Mouse (Mus musculus): ENCODE data around the gene Zfp644. TPM values are rescaled to one million over a fixed set of nuclear protein-coding genes. Genes with fewer than 3 reads are reported as not detected.

Zfp644 gene
- polyA plus RNA-seq, 1 experiment from 2014 or later, result 82.8 TPM

DNA sequence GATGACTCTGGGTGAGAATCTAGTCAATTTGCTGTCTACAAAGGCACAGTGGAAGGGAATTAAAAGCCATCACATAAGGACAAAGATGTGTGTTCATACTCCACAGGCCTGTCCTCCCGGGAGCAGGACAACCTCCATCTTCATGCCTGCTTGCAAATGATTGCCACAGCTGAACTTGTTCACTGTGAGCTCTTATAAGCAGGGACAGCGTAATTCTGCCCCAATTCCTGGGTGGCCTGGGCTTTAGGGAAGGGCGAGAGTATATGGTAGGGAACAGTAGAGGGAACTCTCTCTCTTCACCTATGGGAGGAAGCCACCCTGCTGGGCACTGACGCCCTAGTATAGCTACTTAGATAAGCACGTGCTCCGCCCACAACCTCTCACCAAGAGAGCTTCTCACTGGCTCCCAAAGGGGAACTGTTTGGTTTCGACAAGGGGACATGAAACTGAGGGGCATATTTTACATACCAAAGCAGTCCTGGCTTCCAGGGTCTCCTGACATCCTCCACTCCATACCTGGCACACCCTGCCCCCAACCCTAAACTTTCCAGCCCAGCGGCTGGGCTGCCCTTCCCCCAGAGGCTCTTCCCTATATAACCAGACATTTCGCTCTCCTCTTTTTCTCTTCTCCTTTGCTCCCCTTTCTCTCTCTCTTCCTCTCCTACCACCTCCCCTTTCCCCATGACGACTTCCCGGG, 12.4 kb upstream of the Zfp644 start:
- Histone ChIP-seq H3K27ac (ENCODE audit: low read depth, low read length) (peak overlapping the region; percentile 52; the same call in 1 of the 2 replicates), H3K9me3 (replicated peaks; ENCODE audit: control insufficient read depth, low read length) (no peaks in the 10 kb centered on the region), H3K9ac (ENCODE audit: low read depth, low read length) (peak overlapping the region; percentile 48; the same call in 1 of the 2 replicates), H3K27me3 (ENCODE audit: control insufficient read depth, insufficient read depth, low read length) (no peaks in the 10 kb centered on the region), H3K4me1 (ENCODE audit: control insufficient read depth, insufficient read depth, low read length) (peaks cover 36% of the 10 kb centered on the region), H3K4me2 (peak overlapping the region; percentile 49), H3K36me3 (ENCODE audit: control insufficient read depth, insufficient read depth, low read length) (no peaks in the 10 kb centered on the region), H3K4me3 (ENCODE audit: low read depth, low read length) (peak overlapping the region; percentile 4; the same call in 1 of the 2 replicates)
- WGBS (ENCODE audit: insufficient replicate concordance), result 22% methylated on average over 11 of the region's 11 CpGs
- ATAC-seq (replicated peaks; ENCODE audit: insufficient number of reproducible peaks, low FRiP score, low TSS enrichment), result peak; percentile 83

DNA sequence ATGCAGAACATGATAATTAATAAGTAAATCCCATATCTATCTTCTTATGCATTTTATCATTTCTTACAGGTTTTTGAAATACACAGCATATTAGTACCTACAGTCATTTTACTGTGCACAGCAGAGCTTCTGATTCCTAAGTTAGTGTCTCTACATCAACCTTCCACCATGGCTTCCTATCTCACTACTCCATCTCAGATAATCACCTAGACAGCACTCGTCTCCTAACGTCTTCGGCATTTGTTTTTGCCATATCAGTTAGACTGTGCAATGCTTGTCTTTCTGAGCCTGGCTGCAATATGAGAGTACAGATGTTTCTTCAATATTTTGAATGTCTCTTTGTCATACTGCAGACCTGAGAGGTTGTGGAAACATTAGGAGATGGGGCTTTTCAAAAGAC, 9.3 kb upstream of the Zfp644 start:
- H3K4me1 ChIP-seq (ENCODE audit: control insufficient read depth, insufficient read depth, low read length), result peaks cover 29% of the 10 kb centered on the region
- no peak overlapping the region for H3K4me2 ChIP-seq
- H3K4me3 ChIP-seq (ENCODE audit: low read depth, low read length), result no peak overlapping the region
- no peak for ATAC-seq (replicated peaks; ENCODE audit: insufficient number of reproducible peaks, low FRiP score, low TSS enrichment)
- H3K9ac ChIP-seq (ENCODE audit: low read depth, low read length), result no peak overlapping the region
- 63% methylated on average over 3 of the region's 3 CpGs for WGBS (ENCODE audit: insufficient replicate concordance)
- no peaks in the 10 kb centered on the region for H3K27me3 ChIP-seq (ENCODE audit: control insufficient read depth, insufficient read depth, low read length)
- no peaks in the 10 kb centered on the region for H3K9me3 ChIP-seq (replicated peaks; ENCODE audit: control insufficient read depth, low read length)
- H3K27ac ChIP-seq (ENCODE audit: low read depth, low read length), result no peak overlapping the region
- no peaks in the 10 kb centered on the region for H3K36me3 ChIP-seq (ENCODE audit: control insufficient read depth, insufficient read depth, low read length)

DNA sequence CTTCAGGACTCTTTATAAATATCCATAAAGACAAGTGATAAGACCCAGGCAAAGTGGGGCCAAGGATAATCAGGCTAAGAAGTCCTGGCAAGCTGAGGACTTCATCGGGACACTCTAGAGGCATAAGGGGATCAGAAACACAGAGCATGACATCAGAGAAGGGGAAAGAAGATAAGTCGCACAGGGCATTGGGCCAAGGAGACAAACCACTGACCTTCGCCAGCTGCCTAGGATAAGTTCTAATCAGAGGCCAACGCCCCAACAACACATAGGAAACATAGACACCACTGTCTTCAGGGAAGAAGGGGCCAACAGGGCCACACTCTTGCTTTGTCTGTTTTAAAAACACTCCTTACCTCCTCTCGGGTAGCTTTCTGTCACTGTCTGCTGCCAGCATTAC, 8.1 kb upstream of the Zfp644 start:
- 30% methylated on average over 5 of the region's 5 CpGs for WGBS (ENCODE audit: insufficient replicate concordance)
- Histone ChIP-seq H3K4me1 (ENCODE audit: control insufficient read depth, insufficient read depth, low read length) (peaks cover 19% of the 10 kb centered on the region), H3K27me3 (ENCODE audit: control insufficient read depth, insufficient read depth, low read length) (no peaks in the 10 kb centered on the region), H3K9me3 (replicated peaks; ENCODE audit: control insufficient read depth, low read length) (no peaks in the 10 kb centered on the region), H3K27ac (ENCODE audit: low read depth, low read length) (no peak overlapping the region), H3K9ac (ENCODE audit: low read depth, low read length) (no peak overlapping the region), H3K4me3 (ENCODE audit: low read depth, low read length) (no peak overlapping the region), H3K4me2 (no peak overlapping the region), H3K36me3 (ENCODE audit: control insufficient read depth, insufficient read depth, low read length) (no peaks in the 10 kb centered on the region)
- ATAC-seq (replicated peaks; ENCODE audit: insufficient number of reproducible peaks, low FRiP score, low TSS enrichment), result peak; percentile 62; the same call in 1 of the 2 replicates

DNA sequence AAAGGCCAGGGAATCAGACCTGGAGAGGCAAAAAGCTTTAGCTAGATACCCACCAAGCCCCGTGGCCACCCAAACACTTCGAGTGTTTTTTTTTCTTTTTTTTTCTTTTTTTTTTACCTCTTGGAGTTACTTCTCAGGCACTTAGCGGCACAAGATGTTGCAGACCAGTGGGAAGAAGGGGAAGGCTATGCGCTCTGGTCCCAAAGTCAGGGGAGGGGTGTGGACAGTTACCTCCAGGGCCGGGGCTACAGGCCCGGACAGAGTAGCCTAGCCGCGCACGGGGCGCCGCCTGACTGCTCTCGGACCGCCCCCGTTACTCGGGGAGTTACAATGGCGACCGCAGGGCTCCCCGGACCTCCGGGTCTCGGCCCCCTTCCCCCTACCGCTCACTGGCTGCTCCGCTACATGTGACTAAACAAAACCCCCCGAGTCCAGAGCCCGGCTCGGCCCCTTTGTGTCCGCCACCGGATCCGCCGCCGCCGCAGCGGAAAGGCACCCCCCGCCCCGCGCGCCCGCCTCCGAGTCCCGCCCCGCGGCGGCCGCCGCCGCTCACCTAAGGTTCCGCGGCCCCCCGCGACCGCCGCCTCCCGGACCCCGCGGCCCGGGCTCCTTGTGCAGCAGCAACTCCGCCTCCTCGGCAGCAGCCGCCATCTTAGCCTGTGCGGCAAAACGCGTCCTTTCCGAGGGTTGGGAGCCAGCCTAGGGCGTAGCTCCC, 1.2 kb downstream of the Zfp644 start:
- H3K27ac ChIP-seq (ENCODE audit: low read depth, low read length), result peak overlapping the region; percentile 99
- H3K4me3 ChIP-seq (ENCODE audit: low read depth, low read length), result peak overlapping the region; percentile 94
- peak; percentile 77 for ATAC-seq (replicated peaks; ENCODE audit: insufficient number of reproducible peaks, low FRiP score, low TSS enrichment)
- peaks cover 20% of the 10 kb centered on the region for H3K4me1 ChIP-seq (ENCODE audit: control insufficient read depth, insufficient read depth, low read length)
- H3K4me2 ChIP-seq, result peak overlapping the region; percentile 84
- H3K9ac ChIP-seq (ENCODE audit: low read depth, low read length), result peak overlapping the region; percentile 99
- WGBS (ENCODE audit: insufficient replicate concordance), result 1% methylated on average over 58 of the region's 63 CpGs
- no peaks in the 10 kb centered on the region for H3K27me3 ChIP-seq (ENCODE audit: control insufficient read depth, insufficient read depth, low read length)
- H3K9me3 ChIP-seq (replicated peaks; ENCODE audit: control insufficient read depth, low read length), result no peaks in the 10 kb centered on the region
- H3K36me3 ChIP-seq (ENCODE audit: control insufficient read depth, insufficient read depth, low read length), result no peaks in the 10 kb centered on the region

DNA sequence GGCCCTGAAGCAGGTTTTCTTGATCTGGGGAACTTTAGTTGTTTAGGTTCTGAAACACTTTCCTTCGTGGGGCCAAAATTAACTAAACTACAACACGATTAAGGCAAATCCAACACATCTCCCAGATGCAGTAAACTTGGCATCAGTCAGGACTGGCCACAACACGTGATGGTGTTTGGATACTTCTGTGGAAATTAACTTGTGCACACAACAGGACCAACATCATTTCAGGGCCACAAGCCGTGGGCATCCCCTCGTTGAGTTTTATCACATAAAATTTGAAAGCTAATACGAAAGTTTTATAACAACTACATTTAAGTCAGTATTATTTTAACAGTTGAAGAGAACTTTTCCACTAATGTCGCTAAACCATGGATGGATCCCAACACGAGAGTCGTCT, 1.9 kb downstream of the Zfp644 start:
- peaks cover 20% of the 10 kb centered on the region for H3K4me1 ChIP-seq (ENCODE audit: control insufficient read depth, insufficient read depth, low read length)
- H3K9me3 ChIP-seq (replicated peaks; ENCODE audit: control insufficient read depth, low read length), result no peaks in the 10 kb centered on the region
- 46% methylated on average over 9 of the region's 9 CpGs for WGBS (ENCODE audit: insufficient replicate concordance)
- no peaks in the 10 kb centered on the region for H3K27me3 ChIP-seq (ENCODE audit: control insufficient read depth, insufficient read depth, low read length)
- peak overlapping the region; percentile 84 for H3K4me2 ChIP-seq
- peak overlapping the region; percentile 94 for H3K4me3 ChIP-seq (ENCODE audit: low read depth, low read length)
- peak overlapping the region; percentile 99; the same call in 1 of the 2 replicates for H3K27ac ChIP-seq (ENCODE audit: low read depth, low read length)
- ATAC-seq (replicated peaks; ENCODE audit: insufficient number of reproducible peaks, low FRiP score, low TSS enrichment), result no peak
- H3K36me3 ChIP-seq (ENCODE audit: control insufficient read depth, insufficient read depth, low read length), result no peaks in the 10 kb centered on the region
- H3K9ac ChIP-seq (ENCODE audit: low read depth, low read length), result peak overlapping the region; percentile 99

DNA sequence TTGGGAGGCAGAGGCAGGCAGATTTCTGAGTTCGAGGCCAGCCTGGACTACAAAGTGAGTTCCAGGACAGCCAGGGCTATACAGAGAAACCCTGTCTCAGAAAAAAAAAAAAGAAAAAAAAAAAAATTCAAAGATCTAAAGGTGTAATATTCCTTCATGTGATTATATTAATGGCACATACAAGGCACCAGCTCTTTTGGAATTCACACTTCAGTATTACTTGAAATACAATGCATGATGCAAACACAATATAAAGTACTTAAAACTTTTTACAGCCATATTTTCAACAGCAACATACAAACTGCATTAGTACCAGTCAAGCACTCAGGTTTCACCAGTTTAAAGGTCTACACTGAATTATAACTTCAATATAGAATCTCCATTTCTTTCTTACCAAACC, 2.4 kb downstream of the Zfp644 start:
- Histone ChIP-seq H3K9ac (ENCODE audit: low read depth, low read length) (no peak overlapping the region), H3K36me3 (ENCODE audit: control insufficient read depth, insufficient read depth, low read length) (no peaks in the 10 kb centered on the region), H3K27me3 (ENCODE audit: control insufficient read depth, insufficient read depth, low read length) (no peaks in the 10 kb centered on the region), H3K4me2 (peak overlapping the region; percentile 84), H3K27ac (ENCODE audit: low read depth, low read length) (no peak overlapping the region), H3K4me3 (ENCODE audit: low read depth, low read length) (peak overlapping the region; percentile 94), H3K4me1 (ENCODE audit: control insufficient read depth, insufficient read depth, low read length) (peaks cover 20% of the 10 kb centered on the region), H3K9me3 (replicated peaks; ENCODE audit: control insufficient read depth, low read length) (no peaks in the 10 kb centered on the region)
- no peak for ATAC-seq (replicated peaks; ENCODE audit: insufficient number of reproducible peaks, low FRiP score, low TSS enrichment)
- WGBS (ENCODE audit: insufficient replicate concordance), result 88% methylated on average over 1 of the region's 1 CpGs

DNA sequence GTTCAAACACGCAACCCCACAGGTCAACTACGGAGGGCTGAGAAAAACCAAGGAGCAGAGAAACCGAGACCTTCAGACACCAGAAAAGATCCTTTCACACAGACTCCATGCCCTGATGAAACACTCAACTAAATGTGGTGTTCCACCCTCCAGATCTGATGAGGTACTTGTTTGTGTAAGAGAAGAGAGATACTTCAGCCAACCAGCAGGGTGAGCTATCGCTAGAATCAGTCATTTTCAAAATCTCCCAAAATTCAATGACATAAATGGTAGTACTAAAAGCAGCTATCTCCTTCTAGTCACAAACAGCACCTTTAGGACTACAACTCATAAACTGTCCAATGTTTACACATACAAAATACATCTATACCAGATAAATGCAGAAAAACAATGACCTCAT, 4.1 kb downstream of the Zfp644 start:
- Histone ChIP-seq H3K4me3 (ENCODE audit: low read depth, low read length) (no peak overlapping the region), H3K27me3 (ENCODE audit: control insufficient read depth, insufficient read depth, low read length) (no peaks in the 10 kb centered on the region), H3K9ac (ENCODE audit: low read depth, low read length) (no peak overlapping the region), H3K4me1 (ENCODE audit: control insufficient read depth, insufficient read depth, low read length) (peaks cover 20% of the 10 kb centered on the region), H3K27ac (ENCODE audit: low read depth, low read length) (no peak overlapping the region), H3K36me3 (ENCODE audit: control insufficient read depth, insufficient read depth, low read length) (no peaks in the 10 kb centered on the region), H3K4me2 (no peak overlapping the region), H3K9me3 (replicated peaks; ENCODE audit: control insufficient read depth, low read length) (no peaks in the 10 kb centered on the region)
- 86% methylated on average over 4 of the region's 4 CpGs for WGBS (ENCODE audit: insufficient replicate concordance)
- no peak for ATAC-seq (replicated peaks; ENCODE audit: insufficient number of reproducible peaks, low FRiP score, low TSS enrichment)

DNA sequence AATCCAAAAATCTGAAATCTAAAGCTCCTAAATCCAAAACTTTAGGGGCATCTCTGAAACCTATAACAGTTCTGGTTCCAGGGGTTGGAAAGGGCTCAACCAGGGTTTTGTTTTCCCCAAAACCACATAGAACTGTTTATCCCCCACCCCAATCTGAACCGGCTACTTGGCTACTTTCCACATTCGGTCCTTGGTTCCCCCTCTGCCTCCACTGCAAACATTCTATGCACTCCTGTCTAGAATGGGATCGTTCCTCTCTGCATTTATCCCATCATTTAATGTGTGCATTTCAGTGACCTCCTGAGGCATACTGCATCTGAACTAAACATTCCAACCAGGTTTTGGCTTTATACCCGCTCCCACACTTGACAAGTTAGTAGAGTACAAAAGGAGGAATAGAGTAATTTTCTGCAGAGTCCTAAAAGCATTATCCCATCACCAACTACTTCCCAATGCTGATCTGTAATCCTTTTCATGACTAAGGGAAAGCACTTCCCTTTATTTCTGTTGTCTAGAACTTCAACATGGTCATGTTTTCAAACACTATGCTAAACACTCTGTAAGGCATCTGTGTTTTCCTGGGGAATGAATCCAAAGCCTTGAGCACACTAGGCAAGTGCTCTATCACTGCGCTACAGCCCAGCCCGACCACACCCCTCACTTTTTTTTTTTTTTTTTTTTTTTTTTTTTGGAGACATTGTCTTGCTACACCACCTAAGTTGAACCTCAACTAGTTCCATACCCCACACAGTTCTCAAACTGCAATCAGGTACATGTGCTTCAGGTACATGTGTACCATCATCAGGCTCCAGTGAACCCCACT, 16.2 kb downstream of the Zfp644 start:
- no peaks in the 10 kb centered on the region for H3K4me1 ChIP-seq (ENCODE audit: control insufficient read depth, insufficient read depth, low read length)
- WGBS (ENCODE audit: insufficient replicate concordance), result 82% methylated on average over 6 of the region's 6 CpGs
- H3K27ac ChIP-seq (ENCODE audit: low read depth, low read length), result no peak overlapping the region
- H3K36me3 ChIP-seq (ENCODE audit: control insufficient read depth, insufficient read depth, low read length), result no peaks in the 10 kb centered on the region
- H3K9ac ChIP-seq (ENCODE audit: low read depth, low read length), result no peak overlapping the region
- ATAC-seq (replicated peaks; ENCODE audit: insufficient number of reproducible peaks, low FRiP score, low TSS enrichment), result no peak
- H3K4me3 ChIP-seq (ENCODE audit: low read depth, low read length), result no peak overlapping the region
- no peak overlapping the region for H3K4me2 ChIP-seq
- H3K27me3 ChIP-seq (ENCODE audit: control insufficient read depth, insufficient read depth, low read length), result no peaks in the 10 kb centered on the region
- no peaks in the 10 kb centered on the region for H3K9me3 ChIP-seq (replicated peaks; ENCODE audit: control insufficient read depth, low read length)

All from heart, embryonic 11.5 days (tissue).